Mouse (Mus musculus) forebrain, embryonic 13.5 days (tissue): ENCODE measurements around the gene Zfp518b. TPM values are rescaled to one million over a fixed set of nuclear protein-coding genes. Genes with fewer than 3 reads are reported as not detected.

ENCODE experiments used
- ATAC-seq: fragments of 200-750 bp; cut with Nextera tagmentation; 2 replicates; pipeline ENCODE4 v1.8.0; 2017
- H3K27ac ChIP-seq: fragments of 300-500 bp; sonication (generic); 2 replicates; pipeline ENCODE4 v1.5.1; 2015; ENCODE audit warnings: inconsistent platforms, mild to moderate bottlenecking, moderate library complexity
- H3K27me3 ChIP-seq: fragments of 300-500 bp; sonication (generic); 2 replicates; pipeline ENCODE4 v1.6.1; 2015; ENCODE audit warnings: mild to moderate bottlenecking, inconsistent platforms
- H3K36me3 ChIP-seq: fragments of 300-500 bp; sonication (generic); 2 replicates; pipeline ENCODE4 v1.6.1; 2015; ENCODE audit warnings: mild to moderate bottlenecking, inconsistent platforms; ENCODE audit not compliant: poor library complexity, severe bottlenecking
- H3K4me1 ChIP-seq: fragments of 300-500 bp; sonication (generic); 2 replicates; pipeline ENCODE4 v1.6.1; 2015; ENCODE audit warnings: inconsistent platforms
- H3K4me2 ChIP-seq: fragments of 300-500 bp; sonication (generic); 2 replicates; pipeline ENCODE4 v1.6.1; 2015; ENCODE audit warnings: inconsistent platforms, mild to moderate bottlenecking, moderate library complexity
- H3K4me3 ChIP-seq: fragments of 300-500 bp; sonication (generic); 2 replicates; pipeline ENCODE4 v1.5.1; 2015; ENCODE audit warnings: mild to moderate bottlenecking, inconsistent platforms
- H3K9ac ChIP-seq: fragments of 300-500 bp; sonication (generic); 2 replicates; pipeline ENCODE4 v1.6.1; 2015; ENCODE audit warnings: mild to moderate bottlenecking, inconsistent platforms
- H3K9me3 ChIP-seq: fragments of 300-500 bp; sonication (generic); replicated peaks from 2 replicates; pipeline ENCODE4 v1.6.1; 2016; ENCODE audit warnings: inconsistent platforms
- WGBS: fragments of 180-500 bp; shearing (Covaris S2); methylation state at CpG from one replicate; pipeline ENCODE4 v1.1.7; 2015; 5-methylcytosine and 5-hydroxymethylcytosine counted together
- polyA plus RNA-seq: library from polyadenylated mRNA; unstranded; fragments of >200 nt; fragmentation: Nextera tagmentation; extraction: Ambion mirVana; gene quantifications from 2 replicates; pipeline ENCODE4 v1.2.1, GENCODE M21; 2015

Gene Zfp518b
- polyA plus RNA-seq, 1 experiment from 2014 or later, result 38.6 TPM

- no peaks in the 10 kb centered on the region for H3K36me3 ChIP-seq
These were observed 63.8 kb downstream of the Zfp518b start for GRCm38 (mm10) chr5:38620783-38621182.

GRCm38 (mm10) chr5:38618908-38619307, 65.7 kb downstream of the Zfp518b start:
- 78% methylated on average over 3 of the region's 3 CpGs for WGBS

More at GRCm38 (mm10) chr5:38620783-38621182, 63.8 kb downstream of the Zfp518b start:
- ATAC-seq, result no peak
- no peak overlapping the region for H3K4me3 ChIP-seq
- no peak overlapping the region for H3K4me2 ChIP-seq
- no peak overlapping the region for H3K9ac ChIP-seq
- no peak overlapping the region for H3K27ac ChIP-seq
- no peaks in the 10 kb centered on the region for H3K27me3 ChIP-seq
- H3K9me3 ChIP-seq, result no peaks in the 10 kb centered on the region
- H3K4me1 ChIP-seq, result no peaks in the 10 kb centered on the region
- WGBS, result 46% methylated on average over 5 of the region's 5 CpGs

More at GRCm38 (mm10) chr5:38618908-38619307, 65.7 kb downstream of the Zfp518b start:
- H3K4me2 ChIP-seq, result no peak overlapping the region
- no peak overlapping the region for H3K4me3 ChIP-seq
- no peak overlapping the region for H3K9ac ChIP-seq
- H3K27ac ChIP-seq, result no peak overlapping the region
- no peak for ATAC-seq
- no peaks in the 10 kb centered on the region for H3K27me3 ChIP-seq
- no peaks in the 10 kb centered on the region for H3K36me3 ChIP-seq
- no peaks in the 10 kb centered on the region for H3K4me1 ChIP-seq
- H3K9me3 ChIP-seq, result no peaks in the 10 kb centered on the region

Other genes with a start within 250 kb of the Zfp518b start
- 0.05 and 0.28 TPM in 2 replicates for gene Slc2a9, start 181.7 kb downstream of the Zfp518b start, polyA plus RNA-seq
- gene Wdr1, start 121.6 kb downstream of the Zfp518b start, polyA plus RNA-seq, result 135 and 145 TPM in 2 replicates
- gene Clnk, start 192.0 kb upstream of the Zfp518b start, polyA plus RNA-seq, result 0.22 TPM in 1 of 2 replicates, not detected in the other